Comparison of ENCODE assay signal across 8 mouse cellular contexts in genomic region chr3:152192238-152192931, GRCm38 (mm10). TPM values are rescaled to one million over a fixed set of nuclear protein-coding genes. Genes with fewer than 3 reads are reported as not detected.
DNase-seq lines count a peak whose midpoint lies in the region; ATAC-seq and TF ChIP-seq lines count a peak whose summit lies in the region.

No protein-coding gene starts in this region.

- H3K4me3 ChIP-seq in embryonic facial prominence, embryonic 10.5 days = peak overlapping the region; percentile 62
- H3K4me3 ChIP-seq in hindbrain, embryonic 11.5 days (ENCODE audit: low read depth, low read length) = peak overlapping the region; percentile 20
- peak overlapping the region; percentile 66 for H3K4me3 ChIP-seq in liver, embryonic 15.5 days (replicated peaks)
- no peak overlapping the region for H3K4me3 ChIP-seq in thymus, adult 2 months (ENCODE audit: control insufficient read depth, insufficient read depth, low read length)

- H3K9me3 ChIP-seq in embryonic facial prominence, embryonic 10.5 days = no peaks in the 10 kb centered on the region
- no peaks in the 10 kb centered on the region for H3K9me3 ChIP-seq in hindbrain, embryonic 11.5 days (ENCODE audit: control insufficient read depth, low read length)
- H3K9me3 ChIP-seq in liver, embryonic 15.5 days (replicated peaks) = no peaks in the 10 kb centered on the region

- H3K27me3 ChIP-seq in embryonic facial prominence, embryonic 10.5 days (replicated peaks; ENCODE audit: low read depth, poor library complexity, severe bottlenecking) = no peaks in the 10 kb centered on the region
- H3K27me3 ChIP-seq in hindbrain, embryonic 11.5 days (ENCODE audit: control insufficient read depth, insufficient read depth, low read length) = no peaks in the 10 kb centered on the region
- H3K27me3 ChIP-seq in liver, embryonic 15.5 days = no peaks in the 10 kb centered on the region
- no peaks in the 10 kb centered on the region for H3K27me3 ChIP-seq in thymus, adult 2 months (ENCODE audit: control insufficient read depth, insufficient read depth, low read length)

- peak overlapping the region; percentile 66 for H3K27ac ChIP-seq in embryonic facial prominence, embryonic 10.5 days (replicated peaks)
- no peak overlapping the region for H3K27ac ChIP-seq in hindbrain, embryonic 11.5 days (ENCODE audit: low read depth, low read length)
- peak overlapping the region; percentile 79 for H3K27ac ChIP-seq in liver, embryonic 15.5 days (replicated peaks)
- no peak overlapping the region; the same call in 1 of the 2 replicates for H3K27ac ChIP-seq in thymus, adult 2 months (ENCODE audit: control insufficient read depth, insufficient read depth, low read length)

- peak overlapping the region; percentile 22; the same call in 1 of the 2 replicates for H3K4me2 ChIP-seq in hindbrain, embryonic 11.5 days (replicated peaks; ENCODE audit: low read depth, low read length)
- peak overlapping the region; percentile 75 for H3K4me2 ChIP-seq in liver, embryonic 15.5 days

- H3K9ac ChIP-seq in hindbrain, embryonic 11.5 days (ENCODE audit: low read depth, low read length) = no peak overlapping the region
- peak overlapping the region; percentile 61 for H3K9ac ChIP-seq in liver, embryonic 15.5 days

- 47% methylated on average over 11 of the region's 11 CpGs for WGBS in embryonic facial prominence, embryonic 10.5 days
- WGBS in hindbrain, embryonic 11.5 days = 59% methylated on average over 10 of the region's 11 CpGs
- WGBS in liver, embryonic 15.5 days (ENCODE audit: insufficient replicate concordance) = 7% methylated on average over 11 of the region's 11 CpGs
- WGBS in thymus, adult 2 months = 8% methylated on average over 11 of the region's 11 CpGs

- peaks cover 20% of the 10 kb centered on the region for H3K4me1 ChIP-seq in embryonic facial prominence, embryonic 10.5 days
- no peaks in the 10 kb centered on the region for H3K4me1 ChIP-seq in hindbrain, embryonic 11.5 days (replicated peaks; ENCODE audit: control insufficient read depth, insufficient read depth, low read length)
- H3K4me1 ChIP-seq in liver, embryonic 15.5 days (replicated peaks) = peaks cover 42% of the 10 kb centered on the region
- H3K4me1 ChIP-seq in thymus, adult 2 months (replicated peaks; ENCODE audit: control insufficient read depth, insufficient read depth, low read length) = peaks cover 6% of the 10 kb centered on the region

- TF ChIP-seq CTCF in thymus, adult 2 months (IDR thresholded peaks at IDR 0.05; ENCODE audit: borderline replicate concordance, control insufficient read depth, extremely low read depth, insufficient read depth, low read length, poor library complexity) = no peak

- ATAC-seq in hindbrain, embryonic 11.5 days (ENCODE audit: low FRiP score) = no peak
- no peak for ATAC-seq in liver, embryonic 15.5 days (ENCODE audit: insufficient read depth)

- DNase-seq in kidney, adult 18-20 months = peak; percentile 37
- DNase-seq in kidney, postnatal 10 days = no peak
- peak; percentile 31 for DNase-seq in embryonic facial prominence, embryonic 10.5 days (ENCODE audit: low spot score)
- DNase-seq in hindbrain, embryonic 11.5 days (ENCODE audit: low spot score) = peak; percentile 25
- peak; percentile 52 for DNase-seq in skeletal muscle tissue, adult 2 months (ENCODE audit: low read depth, low spot score)
- no peak for DNase-seq in right cerebral cortex, postnatal 4 days
- no peak for DNase-seq in thymus, adult 2 months

- H3K36me3 ChIP-seq in embryonic facial prominence, embryonic 10.5 days (replicated peaks) = no peaks in the 10 kb centered on the region
- H3K36me3 ChIP-seq in hindbrain, embryonic 11.5 days (ENCODE audit: control insufficient read depth, insufficient read depth, low read length) = no peaks in the 10 kb centered on the region
- peaks cover 10% of the 10 kb centered on the region; the same call in 1 of the 2 replicates for H3K36me3 ChIP-seq in liver, embryonic 15.5 days (replicated peaks)
- no peaks in the 10 kb centered on the region; the same call in 1 of the 2 replicates for H3K36me3 ChIP-seq in thymus, adult 2 months (ENCODE audit: control insufficient read depth, insufficient read depth, low read length)

- no peak for TF ChIP-seq POLR2A in thymus, adult 2 months (IDR thresholded peaks at IDR 0.05; ENCODE audit: control insufficient read depth, extremely low read depth, insufficient read depth, low read length, poor library complexity)

RNA-seq across cellular contexts. Expression of gene Dnajb4, which starts 17.7 kb away (rescaled TPM):
- polyA plus RNA-seq in embryonic facial prominence, embryonic 10.5 days (2016; fragmentation: Nextera tagmentation; extraction: Ambion mirVana) = 18.5 and 20.1 TPM in 2 replicates
- 28.9 and 29.1 TPM in 2 replicates for polyA plus RNA-seq in hindbrain, embryonic 11.5 days (2014; fragmentation: Nextera tagmentation; extraction: Ambion mirVana)
- 35.3 and 36.8 TPM in 2 replicates for polyA plus RNA-seq in liver, embryonic 15.5 days (2015; fragmentation: Nextera tagmentation; extraction: Ambion mirVana)
- polyA plus RNA-seq in thymus, adult 2 months (2012; rRNA removed) = 8.6 and 9.2 TPM in 2 replicates

RNA-seq across cellular contexts. Expression of gene Fubp1, which starts 17.8 kb away (rescaled TPM):
- 438 and 447 TPM in 2 replicates for polyA plus RNA-seq in embryonic facial prominence, embryonic 10.5 days (2016; fragmentation: Nextera tagmentation; extraction: Ambion mirVana)
- 424 and 450 TPM in 2 replicates for polyA plus RNA-seq in hindbrain, embryonic 11.5 days (2014; fragmentation: Nextera tagmentation; extraction: Ambion mirVana)
- polyA plus RNA-seq in liver, embryonic 15.5 days (2015; fragmentation: Nextera tagmentation; extraction: Ambion mirVana) = 55.1 and 57.1 TPM in 2 replicates
- polyA plus RNA-seq in thymus, adult 2 months (2012; rRNA removed) = 247 and 254 TPM in 2 replicates

RNA-seq across cellular contexts. Expression of gene Gipc2, which starts 26.4 kb away (rescaled TPM):
- polyA plus RNA-seq in embryonic facial prominence, embryonic 10.5 days (2016; fragmentation: Nextera tagmentation; extraction: Ambion mirVana) = 3.6 TPM in 2 replicates
- 3.1 and 5.0 TPM in 2 replicates for polyA plus RNA-seq in hindbrain, embryonic 11.5 days (2014; fragmentation: Nextera tagmentation; extraction: Ambion mirVana)
- 19.3 and 20.0 TPM in 2 replicates for polyA plus RNA-seq in liver, embryonic 15.5 days (2015; fragmentation: Nextera tagmentation; extraction: Ambion mirVana)
- polyA plus RNA-seq in thymus, adult 2 months (2012; rRNA removed) = 3.2 and 4.0 TPM in 2 replicates

Comparison
In these comparisons a context has a peak if more than half of its experiments do, and no peak if none do; other contexts are left out.
1. DNase-seq: peak in kidney, adult 18-20 months (single experiment), embryonic facial prominence, embryonic 10.5 days (single experiment), hindbrain, embryonic 11.5 days (single experiment) and skeletal muscle tissue, adult 2 months (single experiment); none in kidney, postnatal 10 days (single experiment), right cerebral cortex, postnatal 4 days (single experiment) and thymus, adult 2 months (single experiment).
2. H3K27ac ChIP-seq: peak in embryonic facial prominence, embryonic 10.5 days (single experiment) and liver, embryonic 15.5 days (single experiment); none in hindbrain, embryonic 11.5 days (single experiment) and thymus, adult 2 months (single experiment).